Mouse (Mus musculus) right cerebral cortex, postnatal 25 days (tissue): ENCODE measurements at regions not wholly inside any gene's neighbourhood (a gene's known extent, or its start where the extent isn't known, plus 50 kb on each side); places are given as distances from the start of the nearest gene placed in this dataset.

Experiments
- DNase-seq: peaks from one replicate; pipeline ENCODE4 v3.0.0; 2022

DNA sequence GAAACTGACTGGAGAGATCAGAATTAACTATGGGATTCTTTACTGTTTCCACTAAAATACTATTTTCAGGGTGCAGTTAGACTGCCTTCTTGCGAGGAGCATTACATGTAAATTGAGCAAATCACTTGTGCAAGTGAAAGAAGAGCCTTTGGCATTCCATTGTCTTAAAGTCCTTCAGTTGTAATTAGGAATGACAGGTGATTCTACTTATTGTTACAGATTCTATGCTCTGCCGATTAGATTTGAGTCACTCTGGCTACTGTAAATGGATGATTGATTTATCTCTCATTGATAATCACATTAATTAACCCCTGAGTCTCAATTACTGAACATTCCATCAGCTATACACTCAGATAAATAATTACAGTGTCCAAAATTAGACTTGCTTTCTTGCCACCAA, 2784.9 kb upstream of the Gm12353 start:
- no peak for DNase-seq

DNA sequence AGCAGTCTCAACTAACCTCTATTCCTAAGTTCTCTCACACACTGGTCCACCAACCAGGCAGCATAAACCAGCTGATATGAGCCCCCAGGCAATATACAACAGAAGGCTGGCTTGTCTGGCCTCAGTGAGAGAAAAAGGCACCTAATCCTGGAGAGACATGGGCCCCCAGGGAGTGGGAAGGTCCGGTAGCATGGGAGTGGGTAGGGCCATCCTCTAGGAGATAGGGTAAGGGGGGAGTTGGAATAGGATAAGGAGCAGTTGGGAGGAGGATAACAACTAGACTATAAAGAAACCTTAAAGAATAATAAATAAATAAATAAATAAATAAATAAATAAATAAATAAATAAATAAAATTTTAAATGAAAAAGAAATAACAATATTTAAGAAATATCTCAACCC, 2773.7 kb upstream of the Gm12353 start:
- no peak for DNase-seq

DNA sequence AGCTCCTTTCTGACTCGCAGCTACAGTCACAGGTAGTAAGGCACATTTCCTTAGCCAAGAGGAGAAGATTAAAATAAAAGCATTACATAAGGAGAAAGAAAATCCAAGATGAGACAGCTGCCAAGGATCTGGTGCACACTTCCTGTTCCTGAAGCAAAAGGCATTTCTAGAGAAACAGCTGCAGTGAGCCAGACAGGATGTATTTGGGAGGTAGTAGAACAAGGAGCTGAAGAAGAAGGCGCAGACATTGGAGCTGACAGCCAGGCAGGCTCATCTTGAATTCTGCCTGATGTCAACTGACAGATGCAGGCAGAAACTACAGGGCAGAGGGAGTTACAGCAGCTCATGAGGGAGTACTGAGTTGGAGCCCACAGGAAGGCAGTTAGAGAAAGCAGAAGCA, 2757.2 kb upstream of the Gm12353 start:
- DNase-seq = peak; percentile 28

- DNase-seq = peak; percentile 29
These were observed 2752.6 kb upstream of the Gm12353 start for GRCm38 (mm10) chr4:16852670-16853069.
